Mouse (Mus musculus): ENCODE data around the gene Tcf7. TPM values are rescaled to one million over a fixed set of nuclear protein-coding genes. Genes with fewer than 3 reads are reported as not detected.

Tcf7 gene
- polyA plus RNA-seq, 1 experiment: 25.3 TPM

DNA sequence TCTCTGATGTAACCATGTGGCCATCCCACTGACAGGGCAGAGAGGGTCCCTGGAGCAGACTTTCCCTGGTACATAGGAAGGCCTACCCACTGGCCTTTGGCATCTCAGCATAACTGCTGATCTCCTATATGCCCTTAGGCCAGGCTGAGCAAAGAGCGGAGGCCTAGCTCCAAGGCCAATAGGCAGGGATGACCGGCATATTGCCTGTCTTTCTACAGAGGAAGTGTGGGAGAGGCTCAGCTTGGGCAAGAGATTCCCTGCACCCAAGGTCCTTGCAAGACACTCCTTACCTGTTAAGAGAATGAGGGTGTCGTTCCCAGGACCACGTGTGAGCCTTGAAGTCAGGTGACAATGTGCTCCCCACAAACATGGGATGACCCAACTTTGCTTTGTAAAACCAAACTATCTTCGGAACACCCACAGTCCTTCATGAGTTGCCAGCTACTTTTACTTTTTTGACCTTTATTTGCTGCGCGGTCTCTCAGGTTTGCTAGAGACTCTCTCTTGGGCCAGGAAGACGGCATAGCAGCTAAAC, 3.1 kb downstream of the Tcf7 start:
- Histone ChIP-seq H3K4me3 (ENCODE audit: insufficient read depth, poor library complexity, severe bottlenecking) (no peak overlapping the region), H3K79me2 (ENCODE audit: control insufficient read depth, insufficient read depth) (no peaks in the 10 kb centered on the region), H3K79me3 (ENCODE audit: low read depth) (no peaks in the 10 kb centered on the region), H3K36me3 (ENCODE audit: control insufficient read depth, insufficient read depth) (no peaks in the 10 kb centered on the region), H3K27me3 (ENCODE audit: control insufficient read depth, insufficient read depth, insufficient read length) (no peaks in the 10 kb centered on the region), H3ac (ENCODE audit: control insufficient read depth, insufficient read length, low read depth) (no peak overlapping the region)
- TF ChIP-seq MYOG (IDR thresholded peaks at IDR 0.05; ENCODE audit: control insufficient read depth, extremely low read depth, insufficient read length) (no peak), USF1 (IDR thresholded peaks at IDR 0.05; ENCODE audit: low read depth) (no peak), MAX (IDR thresholded peaks at IDR 0.05) (no peak), MYOD1 (IDR thresholded peaks at IDR 0.05; ENCODE audit: control insufficient read depth, insufficient read length, low read depth) (no peak), CEBPB (IDR thresholded peaks at IDR 0.05; ENCODE audit: low read depth) (no peak), FOSL1 (IDR thresholded peaks at IDR 0.05; ENCODE audit: insufficient read depth, low read length, poor library complexity, severe bottlenecking) (no peak)

GRCm38 (mm10) chr11:52278991-52279390, 3.8 kb downstream of the Tcf7 start:
- Histone ChIP-seq H3K79me2 (ENCODE audit: control insufficient read depth, insufficient read depth) (no peaks in the 10 kb centered on the region), H3K79me3 (ENCODE audit: low read depth) (no peaks in the 10 kb centered on the region), H3K4me3 (ENCODE audit: insufficient read depth, poor library complexity, severe bottlenecking) (no peak overlapping the region), H3K36me3 (ENCODE audit: control insufficient read depth, insufficient read depth) (no peaks in the 10 kb centered on the region), H3K27me3 (ENCODE audit: control insufficient read depth, insufficient read depth, insufficient read length) (no peaks in the 10 kb centered on the region), H3ac (ENCODE audit: control insufficient read depth, insufficient read length, low read depth) (no peak overlapping the region)
- TF ChIP-seq CTCF (IDR thresholded peaks at IDR 0.05; ENCODE audit: control insufficient read depth, insufficient read depth, insufficient read length): no peak
- TF ChIP-seq FOSL1 (IDR thresholded peaks at IDR 0.05; ENCODE audit: insufficient read depth, low read length, poor library complexity, severe bottlenecking): no peak
- TF ChIP-seq MAX (IDR thresholded peaks at IDR 0.05): no peak
- TF ChIP-seq USF1 (IDR thresholded peaks at IDR 0.05; ENCODE audit: low read depth): no peak
- TF ChIP-seq CEBPB (IDR thresholded peaks at IDR 0.05; ENCODE audit: low read depth): no peak
- TF ChIP-seq MYOD1 (IDR thresholded peaks at IDR 0.05; ENCODE audit: control insufficient read depth, insufficient read length, low read depth): no peak
- no peak for TF ChIP-seq MYOG (IDR thresholded peaks at IDR 0.05; ENCODE audit: control insufficient read depth, extremely low read depth, insufficient read length)

DNA sequence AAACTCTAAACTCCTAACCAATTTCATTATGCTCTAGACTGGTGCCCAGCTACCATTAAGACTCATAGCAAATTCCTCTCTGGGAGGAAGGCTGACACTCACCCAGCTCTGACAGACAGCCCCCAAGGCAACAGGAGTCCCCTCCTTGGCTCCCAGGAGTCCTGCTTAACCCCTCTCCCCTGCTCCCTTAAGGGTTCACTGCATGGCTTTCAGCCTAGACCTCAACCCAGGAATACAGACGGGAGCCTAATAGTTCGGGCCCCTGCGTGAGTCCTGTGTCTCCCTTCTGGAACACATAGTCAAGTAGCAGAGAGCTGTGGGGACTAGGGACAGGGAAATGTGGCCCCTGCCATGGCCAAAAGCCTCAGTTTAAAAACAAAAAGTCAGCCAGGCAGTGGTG, 4.7 kb downstream of the Tcf7 start:
- Histone ChIP-seq H3ac (ENCODE audit: control insufficient read depth, insufficient read length, low read depth) (no peak overlapping the region), H3K79me2 (ENCODE audit: control insufficient read depth, insufficient read depth) (no peaks in the 10 kb centered on the region), H3K36me3 (ENCODE audit: control insufficient read depth, insufficient read depth) (no peaks in the 10 kb centered on the region), H3K79me3 (ENCODE audit: low read depth) (no peaks in the 10 kb centered on the region), H3K27me3 (ENCODE audit: control insufficient read depth, insufficient read depth, insufficient read length) (no peaks in the 10 kb centered on the region), H3K4me3 (ENCODE audit: insufficient read depth, poor library complexity, severe bottlenecking) (no peak overlapping the region)
- TF ChIP-seq CTCF (IDR thresholded peaks at IDR 0.05; ENCODE audit: control insufficient read depth, insufficient read depth, insufficient read length): no peak
- TF ChIP-seq MAX (IDR thresholded peaks at IDR 0.05): no peak
- no peak for TF ChIP-seq FOSL1 (IDR thresholded peaks at IDR 0.05; ENCODE audit: insufficient read depth, low read length, poor library complexity, severe bottlenecking)
- no peak for TF ChIP-seq MYOD1 (IDR thresholded peaks at IDR 0.05; ENCODE audit: control insufficient read depth, insufficient read length, low read depth)
- no peak for TF ChIP-seq USF1 (IDR thresholded peaks at IDR 0.05; ENCODE audit: low read depth)
- no peak for TF ChIP-seq MYOG (IDR thresholded peaks at IDR 0.05; ENCODE audit: control insufficient read depth, extremely low read depth, insufficient read length)
- TF ChIP-seq CEBPB (IDR thresholded peaks at IDR 0.05; ENCODE audit: low read depth): no peak

GRCm38 (mm10) chr11:52277433-52278150, 5.2 kb downstream of the Tcf7 start:
- TF ChIP-seq FOSL1 (IDR thresholded peaks at IDR 0.05; ENCODE audit: insufficient read depth, low read length, poor library complexity, severe bottlenecking) (no peak), MYOG (IDR thresholded peaks at IDR 0.05; ENCODE audit: control insufficient read depth, extremely low read depth, insufficient read length) (no peak), CEBPB (IDR thresholded peaks at IDR 0.05; ENCODE audit: low read depth) (no peak), MAX (IDR thresholded peaks at IDR 0.05) (no peak), CTCF (IDR thresholded peaks at IDR 0.05; ENCODE audit: control insufficient read depth, insufficient read depth, insufficient read length) (no peak), USF1 (IDR thresholded peaks at IDR 0.05; ENCODE audit: low read depth) (no peak), MYOD1 (IDR thresholded peaks at IDR 0.05; ENCODE audit: control insufficient read depth, insufficient read length, low read depth) (no peak)
- no peaks in the 10 kb centered on the region for H3K27me3 ChIP-seq (ENCODE audit: control insufficient read depth, insufficient read depth, insufficient read length)
- no peak overlapping the region for H3K4me3 ChIP-seq (ENCODE audit: insufficient read depth, poor library complexity, severe bottlenecking)
- H3K79me2 ChIP-seq (ENCODE audit: control insufficient read depth, insufficient read depth): no peaks in the 10 kb centered on the region
- no peak overlapping the region for H3ac ChIP-seq (ENCODE audit: control insufficient read depth, insufficient read length, low read depth)
- H3K79me3 ChIP-seq (ENCODE audit: low read depth): no peaks in the 10 kb centered on the region
- H3K36me3 ChIP-seq (ENCODE audit: control insufficient read depth, insufficient read depth): no peaks in the 10 kb centered on the region

- Histone ChIP-seq H3K27me3 (ENCODE audit: control insufficient read depth, insufficient read depth, insufficient read length) (no peaks in the 10 kb centered on the region), H3K79me3 (ENCODE audit: low read depth) (no peaks in the 10 kb centered on the region), H3K79me2 (ENCODE audit: control insufficient read depth, insufficient read depth) (no peaks in the 10 kb centered on the region), H3ac (ENCODE audit: control insufficient read depth, insufficient read length, low read depth) (no peak overlapping the region), H3K4me3 (ENCODE audit: insufficient read depth, poor library complexity, severe bottlenecking) (no peak overlapping the region), H3K36me3 (ENCODE audit: control insufficient read depth, insufficient read depth) (no peaks in the 10 kb centered on the region)
- TF ChIP-seq CEBPB (IDR thresholded peaks at IDR 0.05; ENCODE audit: low read depth): no peak
- no peak for TF ChIP-seq MYOD1 (IDR thresholded peaks at IDR 0.05; ENCODE audit: control insufficient read depth, insufficient read length, low read depth)
- TF ChIP-seq FOSL1 (IDR thresholded peaks at IDR 0.05; ENCODE audit: insufficient read depth, low read length, poor library complexity, severe bottlenecking): no peak
- no peak for TF ChIP-seq USF1 (IDR thresholded peaks at IDR 0.05; ENCODE audit: low read depth)
- TF ChIP-seq MAX (IDR thresholded peaks at IDR 0.05): no peak
- no peak for TF ChIP-seq MYOG (IDR thresholded peaks at IDR 0.05; ENCODE audit: control insufficient read depth, extremely low read depth, insufficient read length)
- TF ChIP-seq CTCF (IDR thresholded peaks at IDR 0.05; ENCODE audit: control insufficient read depth, insufficient read depth, insufficient read length): no peak
These were observed 5.8 kb downstream of the Tcf7 start for GRCm38 (mm10) chr11:52276961-52277391.
